Mouse (Mus musculus): ENCODE data around the gene Allc. TPM values are rescaled to one million over a fixed set of nuclear protein-coding genes. Genes with fewer than 3 reads are reported as not detected.

The Allc gene
- polyA plus RNA-seq, 1 experiment from 2014 or later: not detected

- Histone ChIP-seq H3K27me3 (replicated peaks; ENCODE audit: control insufficient read depth, insufficient read depth, low read length) (no peaks in the 10 kb centered on the region), H3K27ac (ENCODE audit: low read depth, low read length) (no peak within 1 kb of the TSS), H3K9me3 (replicated peaks; ENCODE audit: control insufficient read depth, low read length) (no peaks in the 10 kb centered on the region), H3K4me1 (ENCODE audit: control insufficient read depth, insufficient read depth, low read length) (no peaks in the 10 kb centered on the region), H3K9ac (ENCODE audit: low read length) (no peak within 1 kb of the TSS), H3K36me3 (ENCODE audit: control insufficient read depth, insufficient read depth, low read length) (no peaks in the 10 kb centered on the region), H3K4me3 (ENCODE audit: low read depth, low read length) (no peak within 1 kb of the TSS), H3K4me2 (ENCODE audit: low read length) (no peak within 1 kb of the TSS)
- ATAC-seq (no peak), DNase-seq (ENCODE audit: low spot score) (no peak)
- 81% methylated on average over 15 of the region's 15 CpGs for WGBS
Observed at GRCm38 (mm10) chr12:28552299-28552698, 30.0 kb downstream of the Allc start, which contains the start of gene Dcdc2c. TSS of gene Dcdc2c (minus strand) at chr12:28552399.

GRCm38 (mm10) chr12:28551775-28552174, 30.5 kb downstream of the Allc start:
- H3K27me3 ChIP-seq (replicated peaks; ENCODE audit: control insufficient read depth, insufficient read depth, low read length): no peaks in the 10 kb centered on the region

GRCm38 (mm10) chr12:28548887-28549286, 33.4 kb downstream of the Allc start:
- 73% methylated on average over 4 of the region's 4 CpGs for WGBS
- no peak overlapping the region for H3K4me2 ChIP-seq (ENCODE audit: low read length)
- no peak for DNase-seq (ENCODE audit: low spot score)
- ATAC-seq: no peak
- H3K36me3 ChIP-seq (ENCODE audit: control insufficient read depth, insufficient read depth, low read length): no peaks in the 10 kb centered on the region
- no peak overlapping the region for H3K4me3 ChIP-seq (ENCODE audit: low read depth, low read length)
- no peaks in the 10 kb centered on the region for H3K9me3 ChIP-seq (replicated peaks; ENCODE audit: control insufficient read depth, low read length)
- no peak overlapping the region for H3K9ac ChIP-seq (ENCODE audit: low read length)
- no peak overlapping the region for H3K27ac ChIP-seq (ENCODE audit: low read depth, low read length)
- H3K27me3 ChIP-seq (replicated peaks; ENCODE audit: control insufficient read depth, insufficient read depth, low read length): no peaks in the 10 kb centered on the region
- H3K4me1 ChIP-seq (ENCODE audit: control insufficient read depth, insufficient read depth, low read length): no peaks in the 10 kb centered on the region

More at GRCm38 (mm10) chr12:28551775-28552174, 30.5 kb downstream of the Allc start:
- no peak overlapping the region for H3K9ac ChIP-seq (ENCODE audit: low read length)
- H3K4me3 ChIP-seq (ENCODE audit: low read depth, low read length): no peak overlapping the region
- no peaks in the 10 kb centered on the region for H3K36me3 ChIP-seq (ENCODE audit: control insufficient read depth, insufficient read depth, low read length)
- ATAC-seq (no peak), DNase-seq (ENCODE audit: low spot score) (no peak)
- no peak overlapping the region for H3K27ac ChIP-seq (ENCODE audit: low read depth, low read length)
- no peaks in the 10 kb centered on the region for H3K9me3 ChIP-seq (replicated peaks; ENCODE audit: control insufficient read depth, low read length)
- H3K4me2 ChIP-seq (ENCODE audit: low read length): no peak overlapping the region
- WGBS: 78% methylated on average over 18 of the region's 18 CpGs
- H3K4me1 ChIP-seq (ENCODE audit: control insufficient read depth, insufficient read depth, low read length): no peaks in the 10 kb centered on the region

GRCm38 (mm10) chr12:28514264-28514775, 68.0 kb downstream of the Allc start:
- no peak overlapping the region for H3K4me3 ChIP-seq (ENCODE audit: low read depth, low read length)
- no peak for ATAC-seq
- WGBS: 44% methylated on average over 1 of the region's 1 CpGs

GRCm38 (mm10) chr12:28509699-28510280, 72.5 kb downstream of the Allc start:
- Histone ChIP-seq H3K36me3 (ENCODE audit: control insufficient read depth, insufficient read depth, low read length) (no peaks in the 10 kb centered on the region), H3K27me3 (replicated peaks; ENCODE audit: control insufficient read depth, insufficient read depth, low read length) (no peaks in the 10 kb centered on the region), H3K9me3 (replicated peaks; ENCODE audit: control insufficient read depth, low read length) (no peaks in the 10 kb centered on the region), H3K27ac (ENCODE audit: low read depth, low read length) (no peak overlapping the region), H3K9ac (ENCODE audit: low read length) (no peak overlapping the region), H3K4me2 (ENCODE audit: low read length) (no peak overlapping the region), H3K4me3 (ENCODE audit: low read depth, low read length) (no peak overlapping the region), H3K4me1 (ENCODE audit: control insufficient read depth, insufficient read depth, low read length) (no peaks in the 10 kb centered on the region)
- ATAC-seq (no peak), DNase-seq (ENCODE audit: low spot score) (no peak)
- 55% methylated on average over 5 of the region's 5 CpGs for WGBS

More at GRCm38 (mm10) chr12:28514264-28514775, 68.0 kb downstream of the Allc start:
- Histone ChIP-seq H3K27ac (ENCODE audit: low read depth, low read length) (no peak overlapping the region), H3K4me2 (ENCODE audit: low read length) (no peak overlapping the region), H3K9ac (ENCODE audit: low read length) (no peak overlapping the region), H3K9me3 (replicated peaks; ENCODE audit: control insufficient read depth, low read length) (no peaks in the 10 kb centered on the region), H3K27me3 (replicated peaks; ENCODE audit: control insufficient read depth, insufficient read depth, low read length) (no peaks in the 10 kb centered on the region), H3K4me1 (ENCODE audit: control insufficient read depth, insufficient read depth, low read length) (no peaks in the 10 kb centered on the region), H3K36me3 (ENCODE audit: control insufficient read depth, insufficient read depth, low read length) (no peaks in the 10 kb centered on the region)
- DNase-seq (ENCODE audit: low spot score): no peak

Other genes starting within 250 kb of the Allc start
- gene Dcdc2c, start 30.1 kb downstream of the Allc start, polyA plus RNA-seq (2014; fragmentation: Nextera tagmentation; extraction: Ambion mirVana): not detected in 2 replicates
- 0.33 and 0.56 TPM in 2 replicates for gene Colec11, start 40.9 kb upstream of the Allc start, polyA plus RNA-seq (2014; fragmentation: Nextera tagmentation; extraction: Ambion mirVana)
- 690 and 790 TPM in 2 replicates for gene Rps7, start 53.4 kb upstream of the Allc start, polyA plus RNA-seq (2014; fragmentation: Nextera tagmentation; extraction: Ambion mirVana)
- gene Rnaseh1, start 67.1 kb upstream of the Allc start, polyA plus RNA-seq (2014; fragmentation: Nextera tagmentation; extraction: Ambion mirVana): 24.8 and 26.1 TPM in 2 replicates
- 43.6 and 44.8 TPM in 2 replicates for gene Adi1, start 92.7 kb upstream of the Allc start, polyA plus RNA-seq (2014; fragmentation: Nextera tagmentation; extraction: Ambion mirVana)
- 38.4 and 43.2 TPM in 2 replicates for gene Trappc12, start 167.9 kb upstream of the Allc start, polyA plus RNA-seq (2014; fragmentation: Nextera tagmentation; extraction: Ambion mirVana)
- 80.9 and 87.5 TPM in 2 replicates for gene Eipr1, start 169.3 kb upstream of the Allc start, polyA plus RNA-seq (2014; fragmentation: Nextera tagmentation; extraction: Ambion mirVana)